Mouse (Mus musculus) liver, adult 2 months (tissue): ENCODE measurements around the gene Rfx2.

Experiments used
- CTCF ChIP-seq: fragments of 200-500 bp; IDR thresholded peaks from 2 replicates; pipeline ENCODE4 v1.5.1; 2011; ENCODE audit warnings: low read depth, low read length, control low read depth
- POLR2A ChIP-seq: fragments of 200-500 bp; IDR thresholded peaks from 2 replicates; pipeline ENCODE4 v1.6.1; 2011; ENCODE audit warnings: low read length, control low read depth; ENCODE audit not compliant: insufficient read depth; ENCODE audit errors: extremely low read depth

GRCm38 (mm10) chr17:56799276-56799675 is 31.5 kb downstream of the Rfx2 start:
- TF ChIP-seq POLR2A (no peak), CTCF (no peak)
